Mouse (Mus musculus): Measurements from ENCODE around the gene Ppp1r14b.
"Not testable (repeated sequence)": the region's sequence is repeated elsewhere in the genome, so short reads cannot be mapped to it uniquely, and the experiment has no call there.

Ppp1r14b gene

DNA sequence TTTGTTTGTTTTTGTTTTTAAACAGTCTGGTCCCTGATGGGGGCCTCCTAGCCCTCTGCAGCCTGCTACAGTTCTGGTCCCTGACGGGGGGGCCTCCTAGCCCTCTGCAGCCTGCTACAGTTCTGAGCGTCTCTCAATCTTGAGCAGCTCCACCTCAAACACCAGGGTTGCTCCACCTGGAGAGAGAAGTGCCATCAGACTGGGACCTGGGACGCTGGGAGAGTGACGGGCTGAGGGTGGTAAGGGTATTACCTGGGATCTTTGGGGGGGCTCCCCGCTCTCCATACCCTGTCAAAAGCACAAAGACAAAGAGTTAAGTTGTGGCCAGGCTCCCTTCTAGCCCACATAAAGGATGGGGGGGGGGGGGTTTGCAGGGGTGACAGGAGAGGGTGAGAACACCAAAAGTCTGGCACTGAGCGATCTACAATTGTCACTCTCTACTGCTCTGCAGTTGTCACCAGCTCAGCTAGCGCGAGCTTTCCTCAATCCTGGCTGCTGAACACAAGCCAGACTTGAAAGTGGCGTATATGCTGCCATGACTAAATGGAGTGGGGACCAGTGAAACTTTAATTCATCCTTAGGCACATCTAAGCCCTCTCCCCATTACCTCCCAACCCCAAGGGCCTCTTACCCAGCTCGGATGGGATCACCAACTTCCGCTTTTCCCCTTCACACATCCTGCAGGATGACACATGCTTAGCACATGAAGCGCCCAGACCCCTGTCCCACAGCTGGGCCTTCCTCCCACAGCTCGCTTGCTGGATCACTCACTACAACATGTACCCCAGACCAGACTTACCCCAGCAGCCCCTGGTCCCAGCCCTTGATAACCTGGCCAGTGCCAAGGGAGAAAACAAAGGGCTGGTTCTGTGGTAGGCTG, 3.2 kb downstream of the Ppp1r14b start:
- peak; percentile 39 for DNase-seq

DNA sequence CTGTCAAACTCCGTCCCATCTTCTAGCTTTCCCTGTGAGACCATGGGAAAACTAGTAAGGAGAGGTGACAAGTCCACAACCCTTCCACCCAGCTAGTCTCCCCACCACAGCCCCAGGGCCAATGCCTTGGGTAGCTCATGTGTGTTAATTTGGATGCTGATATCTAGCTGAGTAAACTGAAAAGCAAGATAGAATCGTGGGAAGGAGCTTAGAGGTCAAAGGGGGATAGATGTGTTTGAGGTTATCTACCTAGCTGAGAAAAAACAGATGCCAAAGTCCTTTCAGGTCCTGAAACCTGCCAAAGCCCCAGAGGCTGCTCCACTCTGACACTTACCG, 3.8 kb downstream of the Ppp1r14b start:
- no peak for DNase-seq

DNA sequence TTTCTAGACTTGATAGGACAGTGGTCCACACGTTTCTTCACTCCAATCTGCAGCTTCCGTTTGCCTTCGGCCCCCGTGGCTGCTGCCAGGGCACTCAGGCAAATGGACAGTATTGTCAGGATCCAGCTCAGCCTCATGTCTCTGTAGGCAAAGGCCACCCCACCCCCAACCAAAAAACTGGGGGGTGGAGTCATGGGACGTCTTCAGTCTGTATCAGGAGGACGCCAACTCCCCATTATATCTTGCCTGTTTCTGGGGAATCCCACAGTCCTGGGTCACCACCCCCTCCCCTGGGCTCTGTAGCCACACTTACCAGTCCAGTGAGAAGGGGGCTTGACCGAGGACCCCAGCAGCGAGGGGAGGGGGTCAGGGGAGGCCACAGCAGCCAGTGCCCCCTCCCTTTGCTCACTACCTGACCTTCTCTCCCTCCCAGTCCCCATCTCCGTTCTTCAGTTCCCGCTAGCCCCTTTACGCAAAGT, 4.3 kb downstream of the Ppp1r14b start:
- DNase-seq, result peak; percentile 69

DNA sequence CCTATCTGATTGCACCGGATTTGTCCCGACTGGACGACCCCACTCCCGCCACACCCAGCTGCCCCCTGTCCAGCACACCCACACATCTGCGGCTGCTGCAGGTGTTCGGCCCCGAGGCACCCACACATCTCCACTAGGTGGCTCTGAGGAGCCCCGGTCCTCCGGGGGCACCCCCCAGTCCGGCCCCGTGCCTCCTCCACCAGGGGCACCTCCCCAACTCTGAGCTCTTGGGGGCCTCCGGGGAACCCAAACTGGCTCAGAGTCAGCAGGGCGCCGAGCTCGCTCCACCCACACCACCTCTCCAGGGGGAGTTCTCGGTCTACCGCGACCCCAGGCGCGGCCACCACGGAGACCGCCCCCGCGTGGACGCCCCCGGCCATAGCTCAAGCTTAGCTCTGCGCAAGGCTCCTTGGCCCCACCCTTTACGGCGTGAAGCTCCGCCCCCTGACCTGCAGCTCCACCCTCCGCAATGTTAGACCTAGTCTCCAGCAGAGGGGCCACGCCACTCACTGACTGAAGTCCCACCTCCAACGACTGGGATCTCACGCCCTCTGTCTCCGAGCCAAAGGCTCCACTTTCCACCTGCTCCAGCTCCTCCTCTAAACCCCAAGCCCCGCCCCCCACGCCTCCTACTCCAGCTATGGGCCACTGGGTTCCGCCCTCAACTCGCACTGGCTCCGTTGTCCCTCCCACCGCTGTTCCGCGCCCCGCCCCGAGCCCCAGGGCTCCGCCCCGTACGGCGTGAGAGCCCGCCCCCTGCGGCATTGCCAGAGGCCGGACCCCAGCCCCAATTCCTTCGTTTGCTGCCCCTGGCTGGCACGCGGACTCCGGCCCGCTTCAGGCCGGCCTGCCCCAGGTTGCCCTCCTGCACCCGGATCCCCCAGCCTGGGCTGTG, 5.0 kb downstream of the Ppp1r14b start:
- DNase-seq, result peak; percentile 100

- DNase-seq, result peak; percentile 99
These were observed 5.8 kb downstream of the Ppp1r14b start, which contains the start of gene Fkbp2 for GRCm38 (mm10) chr19:6980381-6981093. Gene Fkbp2 (minus strand): TSS chr19:6980501.

DNA sequence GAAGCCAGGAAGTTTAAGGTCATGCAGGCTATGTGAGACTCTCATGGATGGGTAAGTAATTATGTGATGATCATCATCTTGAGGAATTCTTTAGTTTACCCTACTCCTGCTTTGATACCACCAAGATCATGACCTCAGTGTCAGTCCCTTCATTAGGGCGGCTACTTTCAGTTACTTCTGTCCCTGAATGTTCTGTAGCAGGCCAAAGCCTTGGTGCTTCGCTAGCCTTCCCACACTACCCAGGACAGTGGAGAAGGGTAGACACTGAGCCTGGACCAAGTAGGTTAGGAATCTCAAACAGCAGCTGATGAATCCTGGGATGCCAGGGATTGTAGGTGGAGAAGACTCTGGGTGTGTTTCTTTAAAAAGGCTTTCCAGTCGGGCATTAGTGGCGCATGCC, 6.7 kb downstream of the Ppp1r14b start:
- no peak for DNase-seq

DNA sequence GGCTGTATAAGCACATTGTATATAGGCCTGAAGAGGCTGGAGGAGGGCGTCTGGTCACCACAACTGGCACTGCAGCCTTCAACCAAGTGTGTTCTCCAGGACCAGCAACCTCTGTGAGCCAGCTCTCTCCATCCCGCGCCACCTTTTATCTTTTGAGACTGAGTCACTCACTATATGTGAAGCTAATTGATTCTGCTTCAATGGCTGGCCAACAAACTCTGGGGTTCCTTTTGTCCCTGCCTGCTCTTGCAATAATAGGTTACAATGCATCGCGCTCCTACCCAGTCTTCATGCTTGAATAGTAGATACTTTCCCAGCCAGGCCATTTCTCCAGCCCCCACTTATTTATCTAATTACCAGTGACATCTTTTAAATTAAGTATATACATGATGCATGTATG, 8.9 kb downstream of the Ppp1r14b start:
- DNase-seq, result no peak

DNA sequence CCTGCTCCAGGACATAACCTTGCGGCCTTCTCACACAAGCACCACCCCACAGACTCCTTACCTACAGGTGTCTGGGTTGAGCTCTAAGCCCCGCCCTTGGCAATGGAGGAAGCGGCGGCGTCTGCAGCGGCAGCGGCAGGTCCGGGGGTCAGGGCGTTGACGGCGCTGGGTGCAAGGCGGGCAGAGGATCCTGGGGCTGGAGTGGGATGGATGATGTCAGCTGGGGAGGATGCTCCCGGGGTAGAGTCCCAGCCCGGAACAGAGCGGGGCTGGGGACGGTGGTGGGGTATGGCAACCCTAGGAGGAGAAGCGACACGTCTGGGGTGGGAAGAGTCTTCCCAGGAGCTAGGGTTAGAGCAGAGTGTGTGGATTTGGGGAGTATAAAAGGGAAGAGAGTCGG, 10.5 kb downstream of the Ppp1r14b start:
- no peak for DNase-seq

DNA sequence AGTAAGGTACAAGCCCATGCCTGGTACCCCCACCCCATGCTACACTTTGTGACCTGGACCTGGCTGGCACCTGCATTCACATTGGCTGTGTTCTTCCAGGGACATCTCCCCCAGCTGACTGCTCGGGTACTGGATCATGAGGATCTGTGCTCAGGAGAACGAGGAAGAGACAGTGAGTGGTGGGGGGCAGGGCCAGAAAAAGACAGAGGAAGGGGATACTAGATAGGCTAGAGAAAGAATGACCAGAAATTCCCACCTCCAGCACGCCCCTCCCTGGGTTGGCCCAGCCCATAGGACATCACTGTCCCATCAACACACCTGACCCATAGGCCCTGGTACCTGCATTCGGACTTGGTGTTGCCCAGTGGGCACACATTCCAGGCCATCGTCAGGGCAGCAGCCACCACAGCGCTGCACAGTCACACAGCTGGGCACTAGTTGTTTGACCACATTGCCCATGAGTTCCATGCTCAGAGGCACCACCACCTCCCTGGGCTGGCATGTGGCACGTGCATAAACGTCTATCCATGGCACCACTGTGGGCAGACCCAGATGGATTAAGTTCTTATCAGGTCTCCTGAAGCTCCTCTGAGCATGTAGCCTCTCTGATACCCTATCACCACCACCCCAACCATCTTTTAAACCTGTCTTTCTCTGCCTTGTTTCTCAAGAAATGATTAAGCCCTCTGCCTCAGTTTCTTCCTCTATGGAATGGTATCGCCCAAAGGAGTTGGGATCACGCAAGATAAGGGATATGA, 11.4 kb downstream of the Ppp1r14b start:
- no peak for DNase-seq

DNA sequence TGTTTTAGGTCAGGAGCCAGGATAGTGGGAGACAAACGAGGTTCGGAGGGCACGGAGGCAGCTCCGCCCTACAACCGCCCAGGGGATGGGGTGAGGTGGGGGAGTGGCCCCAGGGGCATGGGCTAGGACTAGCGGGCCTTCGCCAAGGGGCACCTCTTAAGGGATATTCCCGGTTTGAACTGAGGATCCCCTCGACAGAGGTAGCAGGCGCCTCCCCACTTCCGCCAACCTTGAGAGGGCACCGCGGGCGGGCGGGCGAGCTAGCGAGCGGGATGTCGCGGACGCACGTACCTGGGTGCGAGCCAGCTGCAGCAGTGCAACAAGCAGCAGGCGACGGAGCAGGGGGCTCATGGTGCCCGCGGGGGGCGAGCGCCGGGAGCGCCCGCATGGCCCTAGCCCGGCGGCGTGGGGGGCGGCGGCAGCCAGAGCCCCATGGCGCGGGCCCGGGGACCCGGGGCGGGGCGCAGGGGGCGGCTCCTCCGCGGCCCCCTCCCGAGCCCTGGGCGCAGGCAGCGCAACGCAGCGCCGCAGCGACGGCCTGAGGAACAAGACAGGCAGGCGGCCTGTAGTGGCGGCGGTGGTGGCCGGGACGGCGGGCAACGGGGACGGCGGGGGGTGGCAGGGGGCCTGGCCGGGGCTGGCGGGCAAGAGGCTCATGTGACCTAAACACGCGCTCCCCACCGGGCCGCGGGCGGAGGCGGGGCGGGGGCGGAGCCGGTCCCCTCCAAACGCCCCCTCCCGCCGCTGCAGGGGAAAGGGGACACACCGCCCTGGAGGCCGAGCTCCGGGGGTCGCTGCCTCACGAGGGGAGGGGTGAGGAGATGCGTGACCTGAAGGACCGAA, 12.5 kb downstream of the Ppp1r14b start, which contains the start of gene Vegfb:
Gene Vegfb, minus strand, starts transcription at position 591 of the 843 bp plus-strand sequence.
- DNase-seq, result peak; percentile 83

- DNase-seq, result no peak
These were observed 13.1 kb downstream of the Ppp1r14b start for GRCm38 (mm10) chr19:6987904-6988285.

DNA sequence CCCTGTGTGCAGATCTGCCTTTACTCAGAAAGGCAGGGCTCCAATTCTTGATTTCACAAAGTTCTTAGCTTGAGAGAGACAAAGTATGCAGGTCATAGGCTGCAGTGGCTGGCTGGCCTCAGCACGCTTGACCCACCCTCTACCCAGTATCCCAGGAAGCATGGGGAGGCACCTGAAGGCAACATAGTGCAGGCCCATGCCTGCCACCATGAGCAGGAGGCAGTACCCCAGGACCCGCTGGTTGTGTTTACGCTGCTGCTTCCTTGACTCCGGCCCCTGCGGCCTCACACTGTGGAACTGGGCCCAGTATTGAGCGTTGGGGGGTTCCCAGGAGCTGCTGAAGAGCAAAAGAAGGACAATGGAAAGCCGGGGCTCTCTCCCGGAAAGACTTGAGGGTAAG, 14.5 kb downstream of the Ppp1r14b start:
- no peak for DNase-seq

DNA sequence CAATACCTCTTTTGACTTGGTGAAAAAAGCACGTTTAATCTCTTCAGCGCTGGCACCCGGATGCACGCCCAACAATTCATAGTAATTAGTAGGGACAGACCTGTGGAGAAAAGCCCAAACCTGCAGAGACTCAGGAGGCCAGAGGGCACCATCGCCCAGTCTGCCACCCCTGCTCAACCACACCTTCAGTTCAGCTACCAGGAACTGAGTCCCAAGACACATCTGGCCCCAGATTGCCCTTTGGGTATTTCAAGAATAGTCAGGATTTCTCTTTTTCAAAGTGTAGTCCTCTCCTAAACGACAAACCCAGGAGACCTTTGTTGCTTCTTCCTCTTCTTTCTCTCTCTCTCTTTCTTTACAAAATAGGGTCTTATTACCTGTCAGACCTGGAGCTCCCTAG, 15.9 kb downstream of the Ppp1r14b start:
- no peak for DNase-seq

GRCm38 (mm10) chr19:6991166-6991565, 16.4 kb downstream of the Ppp1r14b start:
- DNase-seq, result not testable (repeated sequence)

DNA sequence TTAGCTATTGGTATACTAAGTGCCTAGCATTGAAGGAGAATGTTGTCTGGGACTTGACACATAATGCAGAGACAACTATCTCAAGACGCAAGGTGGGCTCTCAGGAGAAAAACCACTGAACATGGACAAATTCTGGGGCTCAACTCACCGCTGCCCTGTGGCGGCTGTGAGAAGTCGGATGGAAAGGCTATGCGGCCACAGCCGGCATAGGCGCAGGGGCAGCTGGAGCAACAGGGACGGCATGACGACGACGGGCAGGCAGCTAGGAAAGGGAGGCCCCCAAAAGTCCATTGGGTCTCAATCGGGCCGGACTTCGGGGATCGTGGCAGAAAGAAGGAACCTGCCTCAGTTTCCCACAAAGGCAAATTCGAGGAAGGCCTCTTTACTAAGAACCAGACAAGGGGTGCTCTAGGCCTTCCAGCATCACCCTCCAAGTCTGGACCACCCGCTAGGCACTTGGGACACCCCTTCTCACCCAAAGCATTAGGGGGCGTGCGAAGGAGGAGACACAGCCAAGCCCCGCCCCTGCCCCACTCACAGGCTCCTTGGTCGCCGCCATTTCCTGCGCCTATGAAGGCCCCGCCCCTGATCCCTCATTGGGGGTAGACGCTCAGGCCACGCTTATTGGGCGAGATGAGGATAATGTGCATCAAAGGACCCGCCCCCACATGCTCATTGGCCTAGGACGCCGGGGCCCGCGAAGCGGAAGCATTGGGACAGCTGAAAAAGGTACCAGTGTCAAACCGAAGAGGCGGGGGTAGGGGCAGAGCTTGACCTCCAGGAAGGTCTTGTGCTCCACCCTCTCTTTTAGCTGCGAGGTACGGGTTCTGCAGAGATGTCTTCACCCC, 17.5 kb downstream of the Ppp1r14b start, which contains the start of gene Dnajc4:
Gene Dnajc4, minus strand, starts transcription at position 562 of the 848 bp plus-strand sequence.
- DNase-seq, result peak; percentile 99

DNA sequence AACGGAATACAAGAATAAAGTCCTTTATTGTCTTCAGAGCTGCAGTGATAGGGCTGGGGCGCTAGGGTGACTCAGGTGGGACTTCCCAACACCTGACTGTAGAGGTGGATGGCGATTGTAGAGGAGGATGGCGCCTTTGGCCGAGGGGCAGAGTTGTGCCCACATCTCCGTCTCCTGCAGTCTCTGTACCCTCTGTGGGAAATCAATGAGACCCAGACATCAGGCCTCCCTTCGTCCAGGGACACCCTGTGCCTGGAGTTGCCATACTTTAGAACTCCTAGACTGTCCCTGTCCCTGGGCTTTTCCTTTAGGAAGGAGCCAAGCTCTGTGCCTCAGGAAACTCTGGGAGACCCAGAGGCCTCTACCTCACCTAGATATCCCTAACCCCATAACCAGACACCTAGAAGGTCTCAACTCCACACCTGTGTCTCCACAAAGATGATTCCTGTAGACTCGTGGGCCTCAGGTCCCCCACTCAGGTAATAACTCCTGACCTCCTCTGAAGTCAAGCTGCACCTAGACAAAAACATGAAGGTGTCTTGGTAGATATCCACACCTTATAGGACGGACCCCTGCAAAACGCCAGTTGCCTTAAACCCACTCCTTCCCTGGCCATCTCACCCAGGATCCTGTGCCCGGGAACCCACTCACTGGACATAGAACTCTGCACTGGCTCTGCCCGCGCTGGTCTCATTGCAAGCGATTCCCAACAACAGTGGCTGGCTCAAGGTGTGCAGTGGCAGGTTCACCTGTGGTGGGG, 18.4 kb downstream of the Ppp1r14b start:
- no peak for DNase-seq

DNA sequence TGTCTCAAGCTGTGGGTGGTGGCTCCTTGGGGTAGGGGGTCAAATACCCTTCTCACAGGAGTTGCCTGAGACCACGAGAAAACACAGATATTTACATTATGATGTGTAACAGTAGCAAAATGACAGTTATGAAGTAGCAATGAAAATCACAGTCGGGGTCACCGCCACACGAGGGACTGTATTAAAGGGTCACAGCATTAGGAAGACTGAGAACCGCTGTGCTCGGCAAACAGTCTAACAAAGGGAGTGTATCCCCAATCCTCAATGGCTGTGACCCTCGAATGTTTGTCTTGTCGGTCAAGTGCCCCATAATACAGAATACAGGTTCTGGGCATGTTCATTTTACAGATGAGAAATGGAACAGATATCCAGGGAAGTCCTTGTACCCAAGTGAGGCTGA, 19.2 kb downstream of the Ppp1r14b start:
- no peak for DNase-seq

- no peak for DNase-seq
These were observed 19.7 kb downstream of the Ppp1r14b start for GRCm38 (mm10) chr19:6994489-6994888.

DNA sequence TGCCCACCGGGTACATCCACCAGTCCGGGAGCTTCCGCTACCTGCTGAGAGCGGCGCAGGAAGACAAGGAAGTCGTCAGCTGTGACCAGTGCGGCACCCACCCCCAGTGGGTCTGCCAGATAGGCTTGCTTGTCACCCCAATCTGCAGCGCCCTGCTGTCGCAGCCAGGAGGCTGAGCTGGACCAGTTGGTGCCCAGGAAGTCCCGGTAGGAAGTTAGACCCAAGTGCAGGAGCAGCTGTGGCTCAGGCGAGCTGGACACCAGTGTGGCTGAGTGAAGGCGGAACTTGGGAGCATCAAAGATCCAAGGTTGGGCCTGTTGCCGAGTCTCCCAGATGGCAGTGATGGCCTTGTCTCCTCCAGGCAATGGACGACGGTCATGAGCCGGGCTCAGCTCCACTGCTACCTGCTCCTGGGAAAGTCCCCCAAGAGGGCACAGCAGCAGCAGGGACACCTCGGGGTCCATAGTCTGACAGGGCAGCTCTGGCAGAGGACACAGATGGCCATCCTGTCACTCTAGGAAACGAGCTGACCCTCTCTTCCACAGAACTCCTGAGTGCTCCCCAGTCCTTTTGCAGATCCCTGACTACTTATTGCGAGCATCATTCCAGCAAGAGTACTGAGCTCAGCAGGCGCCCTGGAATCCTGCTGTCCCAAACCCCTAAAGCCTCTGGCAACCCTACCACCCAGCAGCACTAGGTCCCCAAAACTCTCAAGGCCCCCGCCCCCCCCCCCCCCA, 20.7 kb downstream of the Ppp1r14b start:
- no peak for DNase-seq
